Mouse (Mus musculus) midbrain, postnatal 0 days (tissue): ENCODE results near the gene Gm10198. TPM values are rescaled to one million over a fixed set of nuclear protein-coding genes. Genes with fewer than 3 reads are reported as not detected.

Experiments
- ATAC-seq: fragments of 200-750 bp; cut with Nextera tagmentation; 2 replicates; pipeline ENCODE4 v1.8.0; 2017; ENCODE audit warnings: moderate number of reproducible peaks, mild to moderate bottlenecking, moderate TSS enrichment, moderate library complexity; ENCODE audit not compliant: low FRiP score
- DNase-seq: peaks from one replicate; pipeline ENCODE4 v3.0.0-alpha.2; 2015; ENCODE audit warnings: low spot score
- H3K27ac ChIP-seq: fragments of 300-500 bp; sonication (generic); 2 replicates; pipeline ENCODE4 v1.5.1; 2014; ENCODE audit warnings: low read depth, mild to moderate bottlenecking, low read length, mixed read lengths
- H3K27me3 ChIP-seq: fragments of 300-500 bp; sonication (generic); 2 replicates; pipeline ENCODE4 v1.6.1; 2014; ENCODE audit warnings: low read length, control low read depth, mixed read lengths; ENCODE audit not compliant: insufficient read depth
- H3K36me3 ChIP-seq: fragments of 300-500 bp; sonication (generic); 2 replicates; pipeline ENCODE4 v1.6.1; 2014; ENCODE audit warnings: low read length, control low read depth, mixed read lengths; ENCODE audit not compliant: insufficient read depth
- H3K4me1 ChIP-seq: fragments of 300-500 bp; sonication (generic); 2 replicates; pipeline ENCODE4 v1.6.1; 2014; ENCODE audit warnings: mild to moderate bottlenecking, control low read depth, antibody characterized with exemption, low read length, mixed read lengths; ENCODE audit not compliant: insufficient read depth
- H3K4me2 ChIP-seq: fragments of 300-500 bp; sonication (generic); 2 replicates; pipeline ENCODE4 v1.6.1; 2014; ENCODE audit warnings: low read depth, mild to moderate bottlenecking, low read length, mixed read lengths; ENCODE audit not compliant: poor library complexity, severe bottlenecking
- H3K4me3 ChIP-seq: fragments of 300-500 bp; sonication (generic); 2 replicates; pipeline ENCODE4 v1.5.1; 2014; ENCODE audit warnings: low read depth, mild to moderate bottlenecking, low read length, moderate library complexity
- H3K9ac ChIP-seq: fragments of 300-500 bp; sonication (generic); replicated peaks from 2 replicates; pipeline ENCODE4 v1.6.1; 2014; ENCODE audit warnings: mild to moderate bottlenecking, low read length, moderate library complexity, mixed read lengths; ENCODE audit not compliant: poor library complexity, severe bottlenecking
- H3K9me3 ChIP-seq: fragments of 300-500 bp; sonication (generic); 2 replicates; pipeline ENCODE4 v1.6.1; 2016; ENCODE audit warnings: low read length, control low read depth
- CTCF ChIP-seq: IDR thresholded peaks from 2 replicates; pipeline ENCODE4 v1.5.1; 2016; ENCODE audit warnings: antibody characterized with exemption, mild to moderate bottlenecking
- WGBS: fragments of 180-500 bp; shearing (Covaris S2); extraction: QIAGEN DNeasy Blood & Tissue Kit; methylation state at CpG from one replicate; pipeline ENCODE4 v1.1.7; 2014; 5-methylcytosine and 5-hydroxymethylcytosine counted together
- polyA plus RNA-seq: library from polyadenylated mRNA; unstranded; fragments of >200 nt; fragmentation: Nextera tagmentation; extraction: Ambion mirVana; gene quantifications from 2 replicates; pipeline ENCODE4 v1.2.1, GENCODE M21; 2015
- total RNA-seq: library from RNA; depleted of rRNA; stranded (reverse); fragments of >200 nt; gene quantifications from 2 replicates; pipeline ENCODE4 v1.2.3, GENCODE M21; 2014; rRNA removed

Gene Gm10198
- total RNA-seq (not detected in 2 replicates), polyA plus RNA-seq (not detected in 2 replicates)

GRCm38 (mm10) chr13:111592485-111592884, at the start of gene Gm10198:
Gm10198 (plus strand) TSS chr13:111592785.
- Histone ChIP-seq H3K4me3 (no peak within 1 kb of the TSS), H3K9me3 (no peaks in the 10 kb centered on the region), H3K4me2 (no peak within 1 kb of the TSS), H3K27ac (no peak within 1 kb of the TSS), H3K36me3 (no peaks in the 10 kb centered on the region), H3K27me3 (no peaks in the 10 kb centered on the region), H3K9ac (no peak within 1 kb of the TSS), H3K4me1 (no peaks in the 10 kb centered on the region)
- DNase-seq (no peak), ATAC-seq (no peak)
- TF ChIP-seq CTCF, result no peak

GRCm38 (mm10) chr13:111545286-111545685, 47.3 kb upstream of the Gm10198 start:
- Histone ChIP-seq H3K36me3 (no peaks in the 10 kb centered on the region), H3K4me3 (no peak overlapping the region), H3K4me2 (no peak overlapping the region), H3K9ac (no peak overlapping the region), H3K27ac (no peak overlapping the region), H3K9me3 (no peaks in the 10 kb centered on the region), H3K4me1 (no peaks in the 10 kb centered on the region), H3K27me3 (no peaks in the 10 kb centered on the region)
- no peak for DNase-seq
- TF ChIP-seq CTCF, result no peak
- ATAC-seq, result no peak
- 87% methylated on average over 5 of the region's 5 CpGs for WGBS

GRCm38 (mm10) chr13:111552769-111553168, 39.8 kb upstream of the Gm10198 start:
- WGBS, result 94% methylated on average over 7 of the region's 7 CpGs
- no peak for ATAC-seq

GRCm38 (mm10) chr13:111553182-111553581, 39.4 kb upstream of the Gm10198 start:
- WGBS, result 94% methylated on average over 7 of the region's 7 CpGs
- H3K4me2 ChIP-seq, result no peak overlapping the region
- no peak for TF ChIP-seq CTCF
- H3K9ac ChIP-seq, result no peak overlapping the region
- H3K27me3 ChIP-seq, result no peaks in the 10 kb centered on the region
- H3K27ac ChIP-seq, result no peak overlapping the region
- ATAC-seq (no peak), DNase-seq (no peak)
- no peaks in the 10 kb centered on the region for H3K9me3 ChIP-seq
- no peak overlapping the region for H3K4me3 ChIP-seq
- H3K4me1 ChIP-seq, result no peaks in the 10 kb centered on the region
- H3K36me3 ChIP-seq, result no peaks in the 10 kb centered on the region

More at GRCm38 (mm10) chr13:111552769-111553168, 39.8 kb upstream of the Gm10198 start:
- Histone ChIP-seq H3K36me3 (no peaks in the 10 kb centered on the region), H3K4me1 (no peaks in the 10 kb centered on the region), H3K4me3 (no peak overlapping the region), H3K4me2 (no peak overlapping the region), H3K27me3 (no peaks in the 10 kb centered on the region), H3K27ac (no peak overlapping the region), H3K9me3 (no peaks in the 10 kb centered on the region), H3K9ac (no peak overlapping the region)
- no peak for TF ChIP-seq CTCF
- no peak for DNase-seq

GRCm38 (mm10) chr13:111553941-111554340, 38.6 kb upstream of the Gm10198 start:
- ATAC-seq (no peak), DNase-seq (no peak)
- no peak overlapping the region for H3K4me3 ChIP-seq
- H3K27ac ChIP-seq, result no peak overlapping the region
- no peak for TF ChIP-seq CTCF
- H3K27me3 ChIP-seq, result no peaks in the 10 kb centered on the region
- H3K4me1 ChIP-seq, result no peaks in the 10 kb centered on the region
- WGBS, result 85% methylated on average over 8 of the region's 8 CpGs
- no peak overlapping the region for H3K9ac ChIP-seq
- no peaks in the 10 kb centered on the region for H3K36me3 ChIP-seq
- H3K9me3 ChIP-seq, result no peaks in the 10 kb centered on the region
- no peak overlapping the region for H3K4me2 ChIP-seq

- no peaks in the 10 kb centered on the region for H3K4me1 ChIP-seq
- ATAC-seq, result no peak
- H3K27me3 ChIP-seq, result no peaks in the 10 kb centered on the region
- H3K36me3 ChIP-seq, result no peaks in the 10 kb centered on the region
- 32% methylated on average over 8 of the region's 8 CpGs for WGBS
- H3K4me3 ChIP-seq, result no peak overlapping the region
- no peak for TF ChIP-seq CTCF
- H3K4me2 ChIP-seq, result no peak overlapping the region
- DNase-seq, result no peak
- no peaks in the 10 kb centered on the region for H3K9me3 ChIP-seq
- H3K27ac ChIP-seq, result no peak overlapping the region
- no peak overlapping the region for H3K9ac ChIP-seq
Observed at GRCm38 (mm10) chr13:111555333-111555732, 37.3 kb upstream of the Gm10198 start.
